Mouse (Mus musculus) G1E (cell line): ENCODE measurements around the gene Otog. TPM values are rescaled to one million over a fixed set of nuclear protein-coding genes. Genes with fewer than 3 reads are reported as not detected.

Experiments used
- ATAC-seq: 2 replicates; pipeline ENCODE4 v1.8.0; 2016; ENCODE audit warnings: mild to moderate bottlenecking; ENCODE audit not compliant: insufficient number of reproducible peaks, poor library complexity, low FRiP score, severe bottlenecking; ENCODE audit errors: extremely low read depth
- DNase-seq: peaks from one replicate; pipeline ENCODE4 v3.0.0; 2012; ENCODE audit warnings: low spot score
- H3K27me3 ChIP-seq: 2 replicates; pipeline ENCODE4 v1.6.1; 2012; ENCODE audit warnings: mild to moderate bottlenecking, low read length, inconsistent platforms; ENCODE audit not compliant: insufficient read depth
- H3K36me3 ChIP-seq: replicated peaks from 2 replicates; pipeline ENCODE3; 2012; ENCODE audit warnings: mild to moderate bottlenecking, inconsistent platforms
- H3K4me1 ChIP-seq: 2 replicates; pipeline ENCODE4 v1.6.1; 2012; ENCODE audit warnings: low read depth, low read length, inconsistent platforms, mixed read lengths; ENCODE audit not compliant: insufficient read depth
- H3K4me3 ChIP-seq: 2 replicates; pipeline ENCODE4 v1.5.1; 2012; ENCODE audit warnings: low read depth, mild to moderate bottlenecking, inconsistent platforms, low read length, moderate library complexity, mixed read lengths
- H3K9me3 ChIP-seq: replicated peaks from 2 replicates; pipeline ENCODE4 v1.6.1; 2012; ENCODE audit warnings: inconsistent platforms
- CTCF ChIP-seq: IDR thresholded peaks from 2 replicates; pipeline ENCODE4 v1.5.1; 2012; ENCODE audit warnings: low read depth, low read length, inconsistent platforms, mixed read lengths
- GATA1 ChIP-seq: IDR thresholded peaks from 2 replicates; pipeline ENCODE4 v1.6.1; 2012; ENCODE audit warnings: borderline replicate concordance, low read length, inconsistent platforms, mixed read lengths
- GATA2 ChIP-seq: IDR thresholded peaks from 2 replicates; pipeline ENCODE4 v1.6.1; 2012; ENCODE audit warnings: low read depth, low read length, inconsistent platforms, borderline replicate concordance
- POLR2AphosphoS5 ChIP-seq: IDR thresholded peaks from 2 replicates; pipeline ENCODE4 v1.6.1; 2012; ENCODE audit warnings: low read depth, low read length, inconsistent platforms; ENCODE audit not compliant: insufficient replicate concordance
- TAL1 ChIP-seq: conservative IDR thresholded peaks from 2 replicates; pipeline ENCODE4 v1.6.1; 2012; ENCODE audit warnings: low read depth, low read length, inconsistent platforms, mixed read lengths
- polyA plus RNA-seq: library from polyadenylated mRNA; stranded (reverse); fragments of >175 nt; gene quantifications from 2 replicates; pipeline ENCODE4 v1.2.3, GENCODE M21; 2012
- total RNA-seq, 2 experiments: library from RNA; stranded (forward) in 1 of 2; stranded (reverse) in 1 of 2; fragments of 200-1000 nt in 1 of 2; fragments of >200 nt in 1 of 2; fragmentation: Nextera tagmentation in 1 of 2; gene quantifications; 2 replicates each; pipeline ENCODE4 v1.2.3; 2014 to 2017

Gene Otog
- total and polyA plus RNA-seq, 3 experiments: 0.05 TPM; not detected in 2

DNA sequence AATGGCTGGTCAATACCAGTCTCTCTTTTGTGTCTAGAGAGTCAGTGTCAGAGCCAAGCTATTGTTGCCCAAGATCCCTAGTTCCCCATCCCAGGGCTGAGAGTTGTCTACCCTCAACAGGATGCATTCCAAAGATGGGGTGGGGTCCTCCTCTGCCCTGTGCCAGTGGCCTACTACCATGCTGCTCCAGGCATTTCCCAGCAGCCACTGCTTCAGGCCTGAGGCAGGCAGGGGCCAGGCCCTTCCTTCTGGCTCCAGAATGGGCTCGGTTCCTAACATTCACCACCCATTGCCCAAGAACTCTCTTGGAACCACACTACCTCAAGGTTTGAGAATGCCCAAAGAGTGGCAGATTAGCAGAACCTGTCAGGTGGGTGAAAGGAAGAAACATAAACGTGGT is 112.0 kb downstream of the Otog start:
- H3K36me3 ChIP-seq: no peaks in the 10 kb centered on the region
- H3K4me3 ChIP-seq: no peak overlapping the region
- H3K27me3 ChIP-seq: peaks cover 9% of the 10 kb centered on the region; the same call in 1 of the 2 replicates
- DNase-seq (no peak), ATAC-seq (no peak)
- no peaks in the 10 kb centered on the region for H3K9me3 ChIP-seq
- no peak for TF ChIP-seq GATA2
- TF ChIP-seq TAL1: no peak
- TF ChIP-seq GATA1: no peak
- TF ChIP-seq POLR2AphosphoS5: no peak
- TF ChIP-seq CTCF: no peak
- H3K4me1 ChIP-seq: no peaks in the 10 kb centered on the region

DNA sequence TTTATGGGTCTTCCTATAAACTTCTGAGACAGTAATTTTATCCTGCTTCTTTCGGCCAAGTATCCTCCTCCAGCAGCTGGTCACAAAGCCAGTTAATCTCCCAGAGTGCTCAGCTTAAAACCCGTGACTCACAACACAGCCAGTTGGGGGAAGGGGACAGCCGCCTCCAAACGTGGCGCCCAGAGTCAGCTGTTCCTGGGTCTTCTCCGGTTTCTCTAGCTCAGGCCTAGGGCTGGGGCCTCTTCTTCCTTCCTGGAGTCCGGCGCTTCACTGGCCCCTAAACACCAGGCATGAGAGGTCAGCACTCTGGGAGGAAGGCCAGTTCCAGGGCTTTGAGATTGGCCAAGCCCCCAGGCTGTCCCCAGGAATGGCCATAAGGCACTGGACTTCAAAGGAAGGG is 112.4 kb downstream of the Otog start:
- Histone ChIP-seq H3K27me3 (peaks cover 9% of the 10 kb centered on the region; the same call in 1 of the 2 replicates), H3K4me1 (no peaks in the 10 kb centered on the region), H3K9me3 (no peaks in the 10 kb centered on the region), H3K4me3 (no peak overlapping the region), H3K36me3 (no peaks in the 10 kb centered on the region)
- no peak for TF ChIP-seq POLR2AphosphoS5
- TF ChIP-seq TAL1: no peak
- no peak for TF ChIP-seq CTCF
- TF ChIP-seq GATA2: no peak
- no peak for TF ChIP-seq GATA1
- ATAC-seq (no peak), DNase-seq (no peak)

DNA sequence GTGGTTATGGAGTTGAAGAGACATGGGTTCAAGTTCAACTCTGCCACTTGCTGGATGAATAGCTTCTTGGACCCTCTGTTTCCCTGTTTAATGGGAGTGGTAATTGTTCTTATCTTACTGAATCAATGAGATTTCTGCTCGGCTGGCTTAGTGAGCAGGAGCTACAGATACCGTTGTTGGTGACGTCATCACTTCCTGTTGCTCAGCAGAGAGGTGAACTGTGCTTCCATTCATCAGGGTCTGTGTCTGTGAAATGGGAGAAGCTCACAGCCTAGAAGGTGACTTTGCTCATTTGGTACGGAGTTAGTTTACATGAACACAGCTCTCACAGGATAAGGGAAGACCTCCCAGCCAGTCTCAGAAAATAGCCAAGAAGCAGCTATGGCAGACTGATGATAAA is 113.1 kb downstream of the Otog start:
- ATAC-seq: 0 out of 2 replicates have a peak, but pooled peaks have one; percentile 15

More for the DNA sequence above, 113.1 kb downstream of the Otog start:
- Histone ChIP-seq H3K4me1 (no peaks in the 10 kb centered on the region), H3K27me3 (peaks cover 10% of the 10 kb centered on the region; the same call in 1 of the 2 replicates), H3K9me3 (no peaks in the 10 kb centered on the region), H3K4me3 (no peak overlapping the region), H3K36me3 (no peaks in the 10 kb centered on the region)
- TF ChIP-seq TAL1 (no peak), GATA2 (no peak), GATA1 (no peak), POLR2AphosphoS5 (no peak), CTCF (no peak)
- no peak for DNase-seq

Other genes with a start within 250 kb of the Otog start
- gene Abcc6, start 210.7 kb upstream of the Otog start, total RNA-seq (2014; fragmentation: Nextera tagmentation): not detected in 2 replicates
- gene Abcc6, start 210.7 kb upstream of the Otog start, total RNA-seq (2017): under 0.01 TPM in 2 replicates
- 0.02 TPM in 1 of 2 replicates, not detected in the other for gene Abcc6, start 210.7 kb upstream of the Otog start, polyA plus RNA-seq
- 26.4 and 35.0 TPM in 2 replicates for gene Nomo1, start 207.3 kb upstream of the Otog start, total RNA-seq (2014; fragmentation: Nextera tagmentation)
- 47.8 and 52.7 TPM in 2 replicates for gene Nomo1, start 207.3 kb upstream of the Otog start, total RNA-seq (2017)
- 43.8 and 47.2 TPM in 2 replicates for gene Nomo1, start 207.3 kb upstream of the Otog start, polyA plus RNA-seq
- not detected in 2 replicates for gene Kcnj11, start 140.2 kb upstream of the Otog start, total RNA-seq (2014; fragmentation: Nextera tagmentation)
- gene Kcnj11, start 140.2 kb upstream of the Otog start, total RNA-seq (2017): 0.23 TPM in 1 of 2 replicates, not detected in the other
- gene Kcnj11, start 140.2 kb upstream of the Otog start, polyA plus RNA-seq: not detected in 2 replicates
- not detected in 2 replicates for gene Abcc8, start 61.0 kb upstream of the Otog start, total RNA-seq (2014; fragmentation: Nextera tagmentation)
- 0.11 and 0.23 TPM in 2 replicates for gene Abcc8, start 61.0 kb upstream of the Otog start, total RNA-seq (2017)
- gene Abcc8, start 61.0 kb upstream of the Otog start, polyA plus RNA-seq: not detected in 2 replicates
- not detected in 2 replicates for gene Ush1c, start 2.5 kb upstream of the Otog start, total RNA-seq (2014; fragmentation: Nextera tagmentation)
- gene Ush1c, start 2.5 kb upstream of the Otog start, total RNA-seq (2017): not detected in 2 replicates
- not detected in 2 replicates for gene Ush1c, start 2.5 kb upstream of the Otog start, polyA plus RNA-seq
- not detected in 2 replicates for gene Myod1, start 135.5 kb downstream of the Otog start, total RNA-seq (2014; fragmentation: Nextera tagmentation)
- 0.05 TPM in 1 of 2 replicates, not detected in the other for gene Myod1, start 135.5 kb downstream of the Otog start, total RNA-seq (2017)
- gene Myod1, start 135.5 kb downstream of the Otog start, polyA plus RNA-seq: not detected in 2 replicates
- not detected in 2 replicates for gene Kcnc1, start 155.5 kb downstream of the Otog start, total RNA-seq (2014; fragmentation: Nextera tagmentation)
- gene Kcnc1, start 155.5 kb downstream of the Otog start, total RNA-seq (2017): 0.06 and 0.11 TPM in 2 replicates
- gene Kcnc1, start 155.5 kb downstream of the Otog start, polyA plus RNA-seq: not detected in 2 replicates